Mouse (Mus musculus) embryonic facial prominence, embryonic 14.5 days (tissue): ENCODE measurements around the gene Cct3. TPM values are rescaled to one million over a fixed set of nuclear protein-coding genes. Genes with fewer than 3 reads are reported as not detected.
"Not testable (repeated sequence)": the region's sequence is repeated elsewhere in the genome, so short reads cannot be mapped to it uniquely, and the experiment has no call there.

Experiments
- ATAC-seq: fragments of 200-750 bp; cut with Nextera tagmentation; 2 replicates; pipeline ENCODE4 v1.8.0; 2017; ENCODE audit warnings: low read depth, moderate number of reproducible peaks, moderate TSS enrichment
- DNase-seq: peaks from one replicate; pipeline ENCODE4 v3.0.0-alpha.2; 2015; ENCODE audit warnings: low spot score
- H3K27ac ChIP-seq: fragments of 300-500 bp; sonication (generic); replicated peaks from 2 replicates; pipeline ENCODE4 v1.5.1; 2014; ENCODE audit warnings: low read depth, mild to moderate bottlenecking, low read length, moderate library complexity
- H3K27me3 ChIP-seq: fragments of 300-500 bp; sonication (generic); replicated peaks from 2 replicates; pipeline ENCODE4 v1.6.1; 2014; ENCODE audit warnings: low read length; ENCODE audit not compliant: control insufficient read depth, insufficient read depth
- H3K36me3 ChIP-seq: fragments of 300-500 bp; sonication (generic); 2 replicates; pipeline ENCODE4 v1.6.1; 2014; ENCODE audit warnings: low read length, mixed read lengths; ENCODE audit not compliant: control insufficient read depth, insufficient read depth
- H3K4me1 ChIP-seq: fragments of 300-500 bp; sonication (generic); 2 replicates; pipeline ENCODE4 v1.6.1; 2014; ENCODE audit warnings: antibody characterized with exemption, low read length; ENCODE audit not compliant: control insufficient read depth, insufficient read depth
- H3K4me2 ChIP-seq: fragments of 300-500 bp; sonication (generic); 2 replicates; pipeline ENCODE4 v1.6.1; 2014; ENCODE audit warnings: low read depth, mild to moderate bottlenecking, low read length, moderate library complexity, mixed read lengths
- H3K4me3 ChIP-seq: fragments of 300-500 bp; sonication (generic); 2 replicates; pipeline ENCODE4 v1.5.1; 2014; ENCODE audit warnings: low read depth, mild to moderate bottlenecking, low read length
- H3K9ac ChIP-seq: fragments of 300-500 bp; sonication (generic); 2 replicates; pipeline ENCODE4 v1.6.1; 2014; ENCODE audit warnings: low read depth, mild to moderate bottlenecking, low read length, moderate library complexity, mixed read lengths
- H3K9me3 ChIP-seq: fragments of 300-500 bp; sonication (generic); 2 replicates; pipeline ENCODE4 v1.6.1; 2016; ENCODE audit warnings: low read length; ENCODE audit not compliant: control insufficient read depth
- WGBS: fragments of 180-500 bp; shearing (Covaris S2); extraction: QIAGEN DNeasy Blood & Tissue Kit; methylation state at CpG from one replicate; pipeline ENCODE4 v1.1.7; 2014; 5-methylcytosine and 5-hydroxymethylcytosine counted together
- polyA plus RNA-seq: library from polyadenylated mRNA; unstranded; fragments of >200 nt; fragmentation: Nextera tagmentation; extraction: Ambion mirVana; gene quantifications from 2 replicates; pipeline ENCODE4 v1.2.1, GENCODE M21; 2014

Cct3 gene
- polyA plus RNA-seq, 1 experiment from 2014 or later = 492 TPM

DNA sequence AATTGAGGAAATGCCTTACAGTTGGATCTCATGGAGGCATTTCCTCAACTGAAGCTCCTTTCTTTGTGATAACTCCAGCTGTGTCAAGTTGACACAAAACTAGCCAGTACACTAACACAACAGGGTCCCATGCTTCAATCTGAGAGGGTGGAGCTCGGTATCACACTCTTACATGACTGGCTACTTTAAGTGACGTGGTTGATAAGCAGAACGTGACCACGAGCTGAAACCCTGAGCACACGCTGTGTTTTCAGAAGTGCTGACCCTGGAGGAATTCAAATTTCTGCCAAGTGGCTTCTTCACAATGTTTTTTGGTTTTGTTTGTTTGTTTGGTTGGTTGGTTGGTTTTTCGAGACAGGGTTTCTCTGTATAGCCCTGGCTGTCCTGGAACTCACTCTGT lies 28.9 kb upstream of the Cct3 start:
- H3K4me3 ChIP-seq, DNase-seq, H3K27ac ChIP-seq, H3K27me3 ChIP-seq, H3K9ac ChIP-seq, H3K9me3 ChIP-seq, H3K36me3 ChIP-seq, H3K4me1 ChIP-seq, ATAC-seq, H3K4me2 ChIP-seq: not testable (repeated sequence)
- 81% methylated on average over 6 of the region's 6 CpGs for WGBS

- Histone ChIP-seq H3K4me2 (no peak overlapping the region), H3K27me3 (no peaks in the 10 kb centered on the region), H3K9me3 (no peaks in the 10 kb centered on the region), H3K4me1 (no peaks in the 10 kb centered on the region), H3K36me3 (no peaks in the 10 kb centered on the region), H3K4me3 (no peak overlapping the region), H3K9ac (no peak overlapping the region), H3K27ac (no peak overlapping the region)
- WGBS = 86% methylated on average over 5 of the region's 5 CpGs
- DNase-seq = no peak
- ATAC-seq = no peak
Measured at GRCm38 (mm10) chr3:88268991-88269390, 27.9 kb upstream of the Cct3 start.

GRCm38 (mm10) chr3:88271298-88271697 lies 25.6 kb upstream of the Cct3 start:
- H3K9ac ChIP-seq, H3K4me3 ChIP-seq, ATAC-seq, H3K27me3 ChIP-seq, H3K4me1 ChIP-seq, H3K4me2 ChIP-seq, DNase-seq, H3K27ac ChIP-seq, H3K36me3 ChIP-seq, H3K9me3 ChIP-seq: not testable (repeated sequence)
- WGBS = 96% methylated on average over 2 of the region's 2 CpGs

DNA sequence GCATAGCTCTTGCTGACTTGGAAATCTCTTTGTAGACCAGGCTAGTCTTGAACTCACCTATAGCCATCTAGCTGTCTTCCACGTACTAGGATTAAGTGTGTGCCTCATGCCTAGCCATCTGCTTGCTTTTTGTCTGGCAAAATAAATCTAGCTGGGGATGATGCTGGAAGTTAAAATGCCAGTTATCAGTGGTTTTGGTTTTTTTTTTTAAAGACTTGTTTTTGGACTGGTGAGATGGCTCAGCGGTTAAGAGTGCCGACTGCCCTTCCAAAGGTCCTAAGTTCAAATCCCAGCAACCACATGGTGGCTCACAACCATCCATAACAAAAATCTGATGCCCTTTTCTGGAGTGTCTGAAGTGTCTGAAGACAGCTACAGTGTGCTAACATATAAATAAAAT lies 25.1 kb upstream of the Cct3 start:
- no peaks in the 10 kb centered on the region for H3K27me3 ChIP-seq
- H3K4me1 ChIP-seq = no peaks in the 10 kb centered on the region
- H3K4me2 ChIP-seq = no peak overlapping the region
- H3K4me3 ChIP-seq = no peak overlapping the region
- H3K27ac ChIP-seq = no peak overlapping the region
- H3K9me3 ChIP-seq = no peaks in the 10 kb centered on the region
- H3K9ac ChIP-seq = no peak overlapping the region
- H3K36me3 ChIP-seq = no peaks in the 10 kb centered on the region
- ATAC-seq (no peak), DNase-seq (no peak)
- 87% methylated on average over 3 of the region's 3 CpGs for WGBS

- no peak overlapping the region for H3K27ac ChIP-seq
- ATAC-seq = no peak
- H3K4me2 ChIP-seq = no peak overlapping the region
- no peaks in the 10 kb centered on the region for H3K9me3 ChIP-seq
- DNase-seq = no peak
- 96% methylated on average over 4 of the region's 4 CpGs for WGBS
- no peaks in the 10 kb centered on the region for H3K36me3 ChIP-seq
- H3K9ac ChIP-seq = no peak overlapping the region
- H3K4me3 ChIP-seq = no peak overlapping the region
- no peaks in the 10 kb centered on the region for H3K4me1 ChIP-seq
- H3K27me3 ChIP-seq = no peaks in the 10 kb centered on the region
Measured at GRCm38 (mm10) chr3:88274002-88274401, 22.9 kb upstream of the Cct3 start.

DNA sequence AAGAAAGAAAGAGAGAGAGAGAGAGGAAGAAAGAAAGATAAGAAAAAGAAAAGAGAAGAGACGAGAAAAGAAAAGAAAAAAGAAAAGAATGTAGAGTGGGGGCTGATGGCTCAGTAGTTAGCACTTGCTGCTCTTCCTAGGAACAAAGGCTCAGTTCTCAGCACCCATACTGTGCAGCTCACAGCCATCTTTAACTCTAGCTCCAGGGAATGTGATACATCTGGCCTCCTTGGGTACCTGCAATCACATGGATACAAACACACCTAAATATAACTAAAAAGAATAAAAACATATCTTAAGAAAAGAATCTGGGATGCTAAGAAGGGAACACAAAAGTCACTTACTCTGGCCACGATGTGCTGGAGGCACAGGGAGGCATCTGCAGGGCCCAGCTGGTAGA lies 20.8 kb upstream of the Cct3 start:
- H3K9me3 ChIP-seq = no peaks in the 10 kb centered on the region
- ATAC-seq (no peak), DNase-seq (no peak)
- no peaks in the 10 kb centered on the region for H3K36me3 ChIP-seq
- H3K4me2 ChIP-seq = no peak overlapping the region
- H3K9ac ChIP-seq = no peak overlapping the region
- WGBS = 85% methylated on average over 2 of the region's 2 CpGs
- no peaks in the 10 kb centered on the region for H3K27me3 ChIP-seq
- no peak overlapping the region for H3K4me3 ChIP-seq
- H3K4me1 ChIP-seq = no peaks in the 10 kb centered on the region
- H3K27ac ChIP-seq = no peak overlapping the region

DNA sequence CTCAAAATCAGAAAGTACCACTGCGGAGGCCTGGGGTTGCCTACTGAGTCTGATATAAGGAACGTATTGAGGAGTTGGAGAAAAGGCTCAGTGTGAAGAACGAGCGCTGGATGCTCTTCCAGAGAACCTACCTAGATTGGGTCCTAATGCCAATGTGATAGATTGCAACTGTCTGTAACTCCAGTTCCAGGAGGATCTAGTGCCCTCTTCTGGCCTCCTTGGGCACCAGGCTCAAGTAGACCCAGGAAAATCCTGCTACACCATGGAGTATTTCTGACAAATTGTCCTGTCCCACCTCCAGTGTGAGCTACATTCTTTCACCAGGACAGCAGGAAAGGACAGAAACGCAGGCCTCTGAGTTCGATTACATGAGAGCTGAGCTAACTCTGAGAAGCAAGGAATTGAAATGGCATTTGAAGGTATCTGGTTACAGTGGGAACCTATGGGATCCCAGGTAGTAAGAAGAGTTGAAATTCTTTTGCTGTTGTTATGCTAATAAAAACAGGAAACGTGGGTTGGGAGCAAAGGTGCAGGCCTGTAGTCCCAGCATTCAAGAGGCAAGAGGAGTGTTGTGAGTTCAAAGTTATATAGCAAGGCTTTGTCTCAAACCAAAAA lies 20.3 kb upstream of the Cct3 start:
- no peak overlapping the region for H3K4me2 ChIP-seq
- ATAC-seq = no peak
- no peaks in the 10 kb centered on the region for H3K9me3 ChIP-seq
- whole genome bisulfite sequencing = 39% methylated on average over 7 of the region's 7 CpGs
- H3K4me3 ChIP-seq = no peak overlapping the region
- no peaks in the 10 kb centered on the region for H3K36me3 ChIP-seq
- H3K4me1 ChIP-seq = no peaks in the 10 kb centered on the region
- H3K9ac ChIP-seq = no peak overlapping the region
- DNase-seq = peak; percentile 28
- no peaks in the 10 kb centered on the region for H3K27me3 ChIP-seq
- H3K27ac ChIP-seq = no peak overlapping the region

DNA sequence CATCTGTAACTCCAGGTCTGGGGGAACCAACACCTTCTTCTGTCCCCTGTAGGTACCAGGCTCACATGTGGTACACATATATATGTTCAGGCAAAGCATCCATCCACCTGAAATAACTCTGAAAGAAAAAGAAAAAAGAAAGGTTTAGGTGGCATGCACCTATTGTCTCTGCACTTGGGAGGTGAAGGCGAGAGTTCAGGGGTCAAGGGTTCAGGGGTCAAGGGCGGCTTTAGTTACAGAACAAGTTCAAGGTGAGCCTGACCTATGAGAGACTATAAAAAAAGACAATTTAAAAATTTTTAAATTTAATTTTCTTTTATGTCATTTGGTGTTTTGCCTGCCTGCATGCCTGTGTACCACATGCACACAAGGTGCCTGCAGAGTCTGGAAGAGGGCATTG lies 16.9 kb upstream of the Cct3 start:
- Histone ChIP-seq H3K4me3 (no peak overlapping the region), H3K4me1 (no peaks in the 10 kb centered on the region), H3K9me3 (no peaks in the 10 kb centered on the region), H3K4me2 (no peak overlapping the region), H3K27ac (no peak overlapping the region), H3K27me3 (no peaks in the 10 kb centered on the region), H3K9ac (no peak overlapping the region), H3K36me3 (no peaks in the 10 kb centered on the region)
- ATAC-seq (no peak), DNase-seq (no peak)
- WGBS = 89% methylated on average over 2 of the region's 2 CpGs

GRCm38 (mm10) chr3:88281141-88281916 lies 15.6 kb upstream of the Cct3 start:
- H3K27me3 ChIP-seq, H3K9me3 ChIP-seq, DNase-seq, H3K27ac ChIP-seq, H3K4me1 ChIP-seq, H3K36me3 ChIP-seq, H3K4me3 ChIP-seq, H3K4me2 ChIP-seq, H3K9ac ChIP-seq, ATAC-seq: not testable (repeated sequence)
- WGBS = 67% methylated on average over 11 of the region's 11 CpGs
